Mouse (Mus musculus) T-cell, adult 2 months (primary cell): ENCODE data around the gene Gm20547.

ENCODE experiments used
- DNase-seq: peaks from one replicate; pipeline ENCODE4 v3.0.0; 2022; ENCODE audit warnings: low spot score

The Gm20547 gene

GRCm38 (mm10) chr17:34896366-34896765, 14.5 kb upstream of the Gm20547 start:
- DNase-seq: peak; percentile 84

GRCm38 (mm10) chr17:34895724-34896123, 13.9 kb upstream of the Gm20547 start:
- no peak for DNase-seq

- DNase-seq: no peak
Measured at GRCm38 (mm10) chr17:34894801-34895530, 13.1 kb upstream of the Gm20547 start.

- peak; percentile 79 for DNase-seq
Measured at GRCm38 (mm10) chr17:34894074-34894597, 12.3 kb upstream of the Gm20547 start.

GRCm38 (mm10) chr17:34893072-34893824, 11.4 kb upstream of the Gm20547 start:
- no peak for DNase-seq

- DNase-seq: no peak
Measured at GRCm38 (mm10) chr17:34891377-34891776, 9.5 kb upstream of the Gm20547 start.

GRCm38 (mm10) chr17:34890074-34890743, 8.4 kb upstream of the Gm20547 start:
- no peak for DNase-seq

GRCm38 (mm10) chr17:34887942-34888341, 6.1 kb upstream of the Gm20547 start:
- DNase-seq: no peak

GRCm38 (mm10) chr17:34885615-34886014, 3.8 kb upstream of the Gm20547 start:
- no peak for DNase-seq

GRCm38 (mm10) chr17:34884704-34885103, 2.9 kb upstream of the Gm20547 start:
- no peak for DNase-seq

GRCm38 (mm10) chr17:34883332-34883731, 1.5 kb upstream of the Gm20547 start:
- DNase-seq: no peak

GRCm38 (mm10) chr17:34881166-34881565, 676 bp downstream of the Gm20547 start:
- no peak for DNase-seq

GRCm38 (mm10) chr17:34879336-34879879, 2.4 kb downstream of the Gm20547 start, which contains the start of gene Zbtb12:
Gene Zbtb12, plus strand, starts transcription at chr17:34879483.
- no peak for DNase-seq

- DNase-seq: no peak
Measured at GRCm38 (mm10) chr17:34874321-34874720, 7.5 kb downstream of the Gm20547 start.

GRCm38 (mm10) chr17:34865981-34866380, 15.9 kb downstream of the Gm20547 start:
- DNase-seq: no peak

GRCm38 (mm10) chr17:34862416-34863081, 19.3 kb downstream of the Gm20547 start, which contains the start of gene Cfb:
Gene Cfb, minus strand, starts transcription at chr17:34862518.
- no peak for DNase-seq

GRCm38 (mm10) chr17:34861704-34862415, 20.0 kb downstream of the Gm20547 start:
- DNase-seq: no peak

GRCm38 (mm10) chr17:34860514-34860913, 21.3 kb downstream of the Gm20547 start:
- DNase-seq: no peak

- no peak for DNase-seq
Measured at GRCm38 (mm10) chr17:34858670-34859069, 23.2 kb downstream of the Gm20547 start.

GRCm38 (mm10) chr17:34855825-34856224, 26.0 kb downstream of the Gm20547 start:
- DNase-seq: peak; percentile 31

- DNase-seq: no peak
Measured at GRCm38 (mm10) chr17:34854761-34855160, 27.1 kb downstream of the Gm20547 start.
